Mouse (Mus musculus): Measurements from ENCODE around the gene Trio.

DNA sequence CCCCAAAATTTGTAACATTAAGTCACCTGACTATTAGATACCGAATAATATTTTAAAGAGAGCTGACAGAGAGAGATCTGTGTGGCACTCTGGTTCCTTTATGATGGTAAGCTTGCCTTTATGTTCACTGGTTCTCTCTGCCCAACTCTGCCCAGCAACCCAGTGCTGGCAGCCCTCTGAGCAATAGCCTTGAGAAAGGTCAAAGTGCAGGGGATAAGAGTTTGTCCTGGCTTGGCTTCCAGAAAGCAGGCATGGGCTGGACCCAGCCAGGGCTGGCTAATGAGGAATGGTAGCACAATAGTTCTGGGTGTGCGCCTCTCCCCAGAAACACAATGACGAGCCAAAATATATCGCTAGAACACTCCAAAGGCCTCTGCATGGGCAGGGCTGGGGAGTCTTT is 203.2 kb downstream of the Trio start:
- TF ChIP-seq CTCF (IDR thresholded peaks at IDR 0.05; ENCODE audit: borderline replicate concordance, insufficient read depth, low read depth, low read length) (no peak), POLR2A (IDR thresholded peaks at IDR 0.05; ENCODE audit: borderline replicate concordance, insufficient read depth, low read length) (no peak)
